In genomic region chr19:53107361-53108247, GRCm38 (mm10) we compare ENCODE assay signal across 15 mouse cellular contexts. TPM values are rescaled to one million over a fixed set of nuclear protein-coding genes. Genes with fewer than 3 reads are reported as not detected.
A peak's percentile ranks its signal among the peaks of the same experiment; 100 is the strongest.
DNase-seq lines count a peak whose midpoint lies in the region; ATAC-seq and TF ChIP-seq lines count a peak whose summit lies in the region.
"Had no signal": no experiment of that assay in that cellular context is flagged by ENCODE, and none has a peak within 500 bp of the region (broad histone marks: within the 10 kb centered on the region; RNA-seq: fewer than 3 reads in every experiment).

No protein-coding gene starts in this region.

- no peak overlapping the region for H3K4me3 ChIP-seq in kidney, embryonic 15.5 days (replicated peaks)
- no peak overlapping the region for H3K4me3 ChIP-seq in kidney, embryonic 16.5 days (ENCODE audit: low read length)
- H3K4me3 ChIP-seq in lung, postnatal 0 days (ENCODE audit: low read depth, low read length): no peak overlapping the region
- H3K4me3 ChIP-seq: erythroblast, embryonic 14.5 days; hindbrain, embryonic 12.5 days; intestine, embryonic 15.5 days; limb, embryonic 12.5 days; liver, embryonic 15.5 days had no signal

- TF ChIP-seq CTCF in lung, postnatal 0 days (IDR thresholded peaks at IDR 0.05): no peak

- H3K4me2 ChIP-seq in kidney, embryonic 15.5 days: no peak overlapping the region
- no peak overlapping the region for H3K4me2 ChIP-seq in kidney, embryonic 16.5 days (replicated peaks; ENCODE audit: low read depth, low read length)
- 0 out of 2 replicates have a peak overlapping the region, but pooled peaks have one; percentile 9 for H3K4me2 ChIP-seq in lung, postnatal 0 days (replicated peaks; ENCODE audit: low read depth, low read length)
- H3K4me2 ChIP-seq: hindbrain, embryonic 12.5 days; intestine, embryonic 15.5 days; limb, embryonic 12.5 days; liver, embryonic 15.5 days had no signal

- ATAC-seq in kidney, embryonic 15.5 days (replicated peaks; ENCODE audit: low FRiP score): no peak
- no peak for ATAC-seq in kidney, embryonic 16.5 days (ENCODE audit: low FRiP score, low TSS enrichment)
- peak; percentile 25; the same call in 1 of the 2 replicates for ATAC-seq in lung, postnatal 0 days
- ATAC-seq: forebrain, postnatal 0 days; intestine, embryonic 15.5 days had no signal

- H3K9me3 ChIP-seq in kidney, embryonic 15.5 days (replicated peaks): no peaks in the 10 kb centered on the region
- H3K9me3 ChIP-seq in kidney, embryonic 16.5 days (ENCODE audit: low read length): no peaks in the 10 kb centered on the region
- H3K9me3 ChIP-seq in lung, postnatal 0 days (ENCODE audit: low read length): no peaks in the 10 kb centered on the region
- H3K9me3 ChIP-seq: hindbrain, embryonic 12.5 days; intestine, embryonic 15.5 days; limb, embryonic 12.5 days; liver, embryonic 15.5 days had no signal

- WGBS in kidney, embryonic 15.5 days: 79% methylated on average over 18 of the region's 18 CpGs
- 79% methylated on average over 18 of the region's 18 CpGs for WGBS in kidney, embryonic 16.5 days
- WGBS in lung, postnatal 0 days: 42% methylated on average over 18 of the region's 18 CpGs

- H3K9ac ChIP-seq in kidney, embryonic 15.5 days: no peak overlapping the region
- no peak overlapping the region for H3K9ac ChIP-seq in kidney, embryonic 16.5 days (replicated peaks; ENCODE audit: low read length)
- no peak overlapping the region for H3K9ac ChIP-seq in lung, postnatal 0 days (replicated peaks; ENCODE audit: low read depth)
- H3K9ac ChIP-seq: forebrain, postnatal 0 days; hindbrain, embryonic 12.5 days; intestine, embryonic 15.5 days; limb, embryonic 12.5 days; liver, embryonic 15.5 days had no signal

- H3K27ac ChIP-seq in kidney, embryonic 15.5 days: 0 out of 2 replicates have a peak overlapping the region, but pooled peaks have one; percentile 52
- H3K27ac ChIP-seq in kidney, embryonic 16.5 days (ENCODE audit: low read length): no peak overlapping the region
- H3K27ac ChIP-seq in lung, postnatal 0 days (ENCODE audit: low read length): no peak overlapping the region
- H3K27ac ChIP-seq: hindbrain, embryonic 12.5 days; intestine, embryonic 15.5 days; limb, embryonic 12.5 days; liver, embryonic 15.5 days had no signal

- no peaks in the 10 kb centered on the region for H3K36me3 ChIP-seq in kidney, embryonic 15.5 days
- no peaks in the 10 kb centered on the region for H3K36me3 ChIP-seq in kidney, embryonic 16.5 days (ENCODE audit: insufficient read depth, low read length)
- H3K36me3 ChIP-seq in lung, postnatal 0 days (ENCODE audit: insufficient read depth, low read length): no peaks in the 10 kb centered on the region
- H3K36me3 ChIP-seq: hindbrain, embryonic 12.5 days; intestine, embryonic 15.5 days; limb, embryonic 12.5 days; liver, embryonic 15.5 days had no signal

- H3K4me1 ChIP-seq in kidney, embryonic 15.5 days: peaks cover 18% of the 10 kb centered on the region
- peaks cover 12% of the 10 kb centered on the region for H3K4me1 ChIP-seq in kidney, embryonic 16.5 days (ENCODE audit: insufficient read depth, low read length)
- peaks cover 8% of the 10 kb centered on the region; the same call in 1 of the 2 replicates for H3K4me1 ChIP-seq in lung, postnatal 0 days (ENCODE audit: insufficient read depth, low read depth, low read length)

- peak; percentile 29 to 51 for DNase-seq in urinary bladder, postnatal 36 days (ENCODE audit: low spot score in 2 of 2)
- DNase-seq in urinary bladder, postnatal 25 days (ENCODE audit: low spot score): no peak
- peak; percentile 74 for DNase-seq in lung, postnatal 0 days (ENCODE audit: low spot score)
- DNase-seq in frontal cortex, adult 2 months (ENCODE audit: extremely low spot score in 1 of 2, low spot score in 1 of 2): no peak
- DNase-seq in right cerebral cortex, postnatal 4 days: no peak
- DNase-seq: cerebellum, adult 8-10 months; forebrain, postnatal 0 days; midbrain, embryonic 14.5 days had no signal

- peak; percentile 41; the same call in 1 of the 2 replicates for TF ChIP-seq EP300 in lung, postnatal 0 days (IDR thresholded peaks at IDR 0.05)

- H3K27me3 ChIP-seq in kidney, embryonic 15.5 days: no peaks in the 10 kb centered on the region
- no peaks in the 10 kb centered on the region for H3K27me3 ChIP-seq in kidney, embryonic 16.5 days (ENCODE audit: insufficient read depth, low read length)
- H3K27me3 ChIP-seq in lung, postnatal 0 days (replicated peaks; ENCODE audit: insufficient read depth, low read length): no peaks in the 10 kb centered on the region
- H3K27me3 ChIP-seq: hindbrain, embryonic 12.5 days; intestine, embryonic 15.5 days; limb, embryonic 12.5 days; liver, embryonic 15.5 days had no signal

RNA-seq across cellular contexts. Expression of gene Add3, which starts 32.6 kb away (rescaled TPM):
- polyA plus RNA-seq in kidney, embryonic 15.5 days (2015; fragmentation: Nextera tagmentation; extraction: Ambion mirVana): 80.1 and 85.6 TPM in 2 replicates
- polyA plus RNA-seq in kidney, embryonic 16.5 days (2015; fragmentation: Nextera tagmentation; extraction: Ambion mirVana): 85.1 and 87.0 TPM in 2 replicates
- 92.9 and 100 TPM in 2 replicates for polyA plus RNA-seq in lung, postnatal 0 days (2015; fragmentation: Nextera tagmentation; extraction: Ambion mirVana)
- polyA plus RNA-seq in frontal cortex, adult 2 months (2012; rRNA removed): 72.3 and 83.1 TPM in 2 replicates

Comparison
In these comparisons a context has a peak if more than half of its experiments do, and no peak if none do; other contexts are left out.
1. DNase-seq: peak in urinary bladder, postnatal 36 days (2 of 2) and lung, postnatal 0 days (single experiment); none in urinary bladder, postnatal 25 days (single experiment), frontal cortex, adult 2 months (0 of 2) and right cerebral cortex, postnatal 4 days (single experiment).